Mouse (Mus musculus): ENCODE data around the gene Tmcc3.

Gene Tmcc3

GRCm38 (mm10) chr10:94311511-94312006 is at the start of gene Tmcc3:
Gene Tmcc3, plus strand, starts transcription at chr10:94311949.
- no peak for DNase-seq (ENCODE audit: low spot score)

GRCm38 (mm10) chr10:94262646-94263045 is 49.1 kb upstream of the Tmcc3 start:
- no peak for DNase-seq (ENCODE audit: low spot score)

GRCm38 (mm10) chr10:94263211-94263610 is 48.5 kb upstream of the Tmcc3 start:
- DNase-seq (ENCODE audit: low spot score), result no peak

GRCm38 (mm10) chr10:94265656-94266542 is 45.9 kb upstream of the Tmcc3 start:
- no peak for DNase-seq (ENCODE audit: low spot score)

GRCm38 (mm10) chr10:94275321-94275720 is 36.4 kb upstream of the Tmcc3 start:
- DNase-seq (ENCODE audit: low spot score), result no peak

GRCm38 (mm10) chr10:94276511-94276910 is 35.2 kb upstream of the Tmcc3 start:
- no peak for DNase-seq (ENCODE audit: low spot score)

- DNase-seq (ENCODE audit: low spot score), result no peak
Measured at GRCm38 (mm10) chr10:94282179-94282578, 29.6 kb upstream of the Tmcc3 start.

- DNase-seq (ENCODE audit: low spot score), result no peak
Measured at GRCm38 (mm10) chr10:94282797-94283196, 29.0 kb upstream of the Tmcc3 start.

GRCm38 (mm10) chr10:94294437-94294836 is 17.3 kb upstream of the Tmcc3 start:
- no peak for DNase-seq (ENCODE audit: low spot score)

GRCm38 (mm10) chr10:94294933-94295750 is 16.6 kb upstream of the Tmcc3 start:
- DNase-seq (ENCODE audit: low spot score), result no peak

GRCm38 (mm10) chr10:94295923-94296605 is 15.7 kb upstream of the Tmcc3 start:
- DNase-seq (ENCODE audit: low spot score), result no peak

- DNase-seq (ENCODE audit: low spot score), result no peak
Measured at GRCm38 (mm10) chr10:94298471-94298870, 13.3 kb upstream of the Tmcc3 start, which contains the start of gene Gm4792. Gene Gm4792, minus strand, starts transcription at chr10:94298703.

GRCm38 (mm10) chr10:94299301-94299700 is 12.4 kb upstream of the Tmcc3 start:
- DNase-seq (ENCODE audit: low spot score), result no peak

GRCm38 (mm10) chr10:94304064-94304657 is 7.6 kb upstream of the Tmcc3 start:
- DNase-seq (ENCODE audit: low spot score), result no peak

GRCm38 (mm10) chr10:94305526-94305925 is 6.2 kb upstream of the Tmcc3 start:
- no peak for DNase-seq (ENCODE audit: low spot score)

GRCm38 (mm10) chr10:94310499-94311267 is 1.1 kb upstream of the Tmcc3 start:
- no peak for DNase-seq (ENCODE audit: low spot score)

- DNase-seq (ENCODE audit: low spot score), result no peak
Measured at GRCm38 (mm10) chr10:94312007-94312715, 412 bp downstream of the Tmcc3 start.

GRCm38 (mm10) chr10:94313146-94313545 is 1.4 kb downstream of the Tmcc3 start:
- DNase-seq (ENCODE audit: low spot score), result no peak

- DNase-seq (ENCODE audit: low spot score), result no peak
Measured at GRCm38 (mm10) chr10:94318574-94318973, 6.8 kb downstream of the Tmcc3 start.

GRCm38 (mm10) chr10:94329962-94330361 is 18.2 kb downstream of the Tmcc3 start:
- no peak for DNase-seq (ENCODE audit: low spot score)
